Mouse (Mus musculus) myocyte (in vitro differentiated cells): Measurements from ENCODE around the gene Ankrd1. TPM values are rescaled to one million over a fixed set of nuclear protein-coding genes. Genes with fewer than 3 reads are reported as not detected.

Source experiments
- H3K27me3 ChIP-seq: one replicate; pipeline ENCODE4 v1.6.1; 2011; ENCODE audit not compliant: control insufficient read depth, insufficient read depth, insufficient read length
- H3K36me3 ChIP-seq: one replicate; pipeline ENCODE4 v1.6.1; 2011; ENCODE audit not compliant: control insufficient read depth, insufficient read depth
- H3K4me2 ChIP-seq: one replicate; pipeline ENCODE4 v1.6.1; 2011; ENCODE audit warnings: low read depth, control low read depth
- H3K4me3 ChIP-seq: one replicate; pipeline ENCODE4 v1.5.1; 2011; ENCODE audit warnings: mild to moderate bottlenecking, control low read depth, moderate library complexity
- H3K79me2 ChIP-seq: one replicate; pipeline ENCODE4 v1.6.1; 2011; ENCODE audit not compliant: control insufficient read depth, insufficient read depth
- H3ac ChIP-seq: one replicate; pipeline ENCODE4 v1.6.1; 2011; ENCODE audit not compliant: control insufficient read depth, insufficient read length
- CEBPB ChIP-seq: IDR thresholded peaks from 2 replicates; pipeline ENCODE4 v1.6.1; 2011; ENCODE audit warnings: mild to moderate bottlenecking, moderate library complexity; ENCODE audit not compliant: poor library complexity, insufficient read depth, severe bottlenecking
- E2F4 ChIP-seq: IDR thresholded peaks from one replicate; pipeline ENCODE4 v1.6.1; 2011; ENCODE audit warnings: mild to moderate bottlenecking, control low read depth, moderate library complexity; ENCODE audit not compliant: insufficient read depth
- MAX ChIP-seq: IDR thresholded peaks from one replicate; pipeline ENCODE4 v1.6.1; 2011; ENCODE audit warnings: low read depth, mild to moderate bottlenecking, control low read depth
- MYOD1 ChIP-seq, 3 experiments: IDR thresholded peaks; one replicate each; pipeline ENCODE4 v1.6.1; 2011; ENCODE audit warnings: control low read depth in 2 of 3, low read depth in 2 of 3, mild to moderate bottlenecking in 2 of 3, moderate library complexity in 1 of 3; ENCODE audit not compliant: insufficient read length in 2 of 3, control insufficient read depth in 1 of 3
- MYOG ChIP-seq, 3 experiments: IDR thresholded peaks; one replicate each; pipeline ENCODE4 v1.6.1; 2011; ENCODE audit warnings: control low read depth in 2 of 3, low read depth in 2 of 3, mild to moderate bottlenecking in 2 of 3; ENCODE audit not compliant: insufficient read length in 2 of 3, control insufficient read depth in 1 of 3, insufficient read depth in 1 of 3
- POLR2A ChIP-seq: IDR thresholded peaks from one replicate; pipeline ENCODE4 v1.6.1; 2011; ENCODE audit warnings: low read depth, mild to moderate bottlenecking, control low read depth, moderate library complexity; ENCODE audit not compliant: insufficient read length
- POLR2AphosphoS2 ChIP-seq: IDR thresholded peaks from one replicate; pipeline ENCODE4 v1.6.1; 2011; ENCODE audit warnings: low read depth, control low read depth; ENCODE audit not compliant: insufficient read length
- REST ChIP-seq: IDR thresholded peaks from one replicate; pipeline ENCODE4 v1.6.1; 2011; ENCODE audit warnings: mild to moderate bottlenecking, control low read depth, moderate library complexity; ENCODE audit not compliant: insufficient read depth, insufficient read length
- SRF ChIP-seq: IDR thresholded peaks from one replicate; pipeline ENCODE4 v1.6.1; 2011; ENCODE audit warnings: low read depth; ENCODE audit not compliant: control insufficient read depth, insufficient read length
- TCF12 ChIP-seq: IDR thresholded peaks from one replicate; pipeline ENCODE4 v1.6.1; 2011; ENCODE audit warnings: mild to moderate bottlenecking, control low read depth; ENCODE audit not compliant: poor library complexity, insufficient read depth, severe bottlenecking
- TCF3 ChIP-seq: IDR thresholded peaks from one replicate; pipeline ENCODE4 v1.6.1; 2011; ENCODE audit warnings: low read depth, control low read depth; ENCODE audit not compliant: insufficient read length
- USF1 ChIP-seq: IDR thresholded peaks from one replicate; pipeline ENCODE4 v1.6.1; 2011; ENCODE audit warnings: low read depth, mild to moderate bottlenecking, control low read depth, moderate library complexity
- polyA plus RNA-seq: library from polyadenylated mRNA; unstranded; fragments of >200 nt; fragmentation: generic; extraction: Trizol; gene quantifications from one replicate; pipeline ENCODE4 v1.2.1, GENCODE M21; 2012; ENCODE audit warnings: missing spikeins

The Ankrd1 gene
- polyA plus RNA-seq, 1 experiment: 310 TPM

DNA sequence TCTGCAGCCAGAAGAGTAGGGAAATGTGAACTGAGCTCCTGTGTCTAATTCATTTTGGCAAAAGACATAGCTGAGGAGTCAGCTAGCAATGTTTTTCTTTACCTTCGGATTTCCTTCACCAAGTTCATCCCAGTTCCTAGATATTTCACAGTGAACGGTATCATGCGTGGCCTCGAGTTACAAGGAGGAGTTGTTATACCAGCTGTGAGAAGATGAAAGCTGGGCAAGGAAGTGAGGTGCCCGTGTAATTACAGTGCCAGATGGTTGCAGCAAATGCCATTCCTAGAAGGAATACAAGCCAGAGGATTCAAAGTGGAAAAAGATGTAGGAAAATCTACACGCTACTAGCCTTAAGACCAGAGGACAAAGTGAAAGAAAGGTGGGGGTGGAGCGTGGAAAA is 21.0 kb downstream of the Ankrd1 start:
- Histone ChIP-seq H3K4me3 (no peak overlapping the region), H3K36me3 (peaks cover 44% of the 10 kb centered on the region), H3K27me3 (no peaks in the 10 kb centered on the region), H3ac (no peak overlapping the region), H3K79me2 (no peaks in the 10 kb centered on the region), H3K4me2 (no peak overlapping the region)
- TF ChIP-seq MYOG (IDR thresholded peaks at IDR 0.05; ENCODE audit: control insufficient read depth in 1 of 3, insufficient read depth in 1 of 3, insufficient read length in 2 of 3, low read depth in 2 of 3): no peak
- TF ChIP-seq USF1: no peak
- TF ChIP-seq MYOD1 (IDR thresholded peaks at IDR 0.05; ENCODE audit: control insufficient read depth in 1 of 3, insufficient read length in 2 of 3, low read depth in 2 of 3): no peak
- TF ChIP-seq SRF: no peak
- no peak for TF ChIP-seq POLR2A
- TF ChIP-seq REST: no peak
- no peak for TF ChIP-seq E2F4
- no peak for TF ChIP-seq POLR2AphosphoS2
- TF ChIP-seq MAX: no peak
- no peak for TF ChIP-seq CEBPB
- TF ChIP-seq TCF3: no peak
- TF ChIP-seq TCF12: no peak

GRCm38 (mm10) chr19:36098265-36098664 is 21.6 kb downstream of the Ankrd1 start:
- no peak for TF ChIP-seq MYOG (IDR thresholded peaks at IDR 0.05; ENCODE audit: control insufficient read depth in 1 of 3, insufficient read depth in 1 of 3, insufficient read length in 2 of 3, low read depth in 2 of 3)
- TF ChIP-seq MYOD1 (IDR thresholded peaks at IDR 0.05; ENCODE audit: control insufficient read depth in 1 of 3, insufficient read length in 2 of 3, low read depth in 2 of 3): no peak
- no peak for TF ChIP-seq E2F4
- TF ChIP-seq TCF12: no peak
- TF ChIP-seq POLR2AphosphoS2: no peak
- TF ChIP-seq REST: no peak
- no peak for TF ChIP-seq TCF3
- TF ChIP-seq USF1: no peak
- TF ChIP-seq POLR2A: no peak
- no peak for TF ChIP-seq MAX
- Histone ChIP-seq H3ac (no peak overlapping the region), H3K36me3 (peaks cover 50% of the 10 kb centered on the region)

DNA sequence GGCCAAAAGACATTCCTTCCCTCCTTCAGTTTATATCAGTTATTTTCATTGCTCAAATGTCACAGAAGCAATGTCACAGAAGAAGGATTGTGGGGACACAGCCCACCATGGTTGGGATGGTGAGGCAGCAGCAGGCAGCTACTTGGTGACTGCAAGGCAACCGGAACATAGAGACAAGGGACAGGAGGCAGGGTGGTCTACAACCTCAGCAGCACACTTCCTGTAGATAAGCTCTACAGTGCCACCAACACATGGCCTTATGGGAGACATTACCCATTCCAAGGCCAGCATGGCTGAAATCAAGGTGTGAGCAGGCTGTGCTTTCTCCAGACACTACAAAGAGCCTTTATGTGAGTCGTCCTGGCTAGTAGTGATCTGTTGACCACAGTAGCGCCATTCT is 22.7 kb downstream of the Ankrd1 start:
- no peaks in the 10 kb centered on the region for H3K27me3 ChIP-seq
- no peaks in the 10 kb centered on the region for H3K79me2 ChIP-seq
- no peak overlapping the region for H3ac ChIP-seq
- no peak overlapping the region for H3K4me3 ChIP-seq
- TF ChIP-seq E2F4 (no peak), TCF12 (no peak), CEBPB (no peak), REST (no peak), SRF (no peak), USF1 (no peak), MAX (no peak), POLR2AphosphoS2 (no peak), POLR2A (no peak), MYOG (IDR thresholded peaks at IDR 0.05; ENCODE audit: control insufficient read depth in 1 of 3, insufficient read depth in 1 of 3, insufficient read length in 2 of 3, low read depth in 2 of 3) (no peak), TCF3 (no peak), MYOD1 (IDR thresholded peaks at IDR 0.05; ENCODE audit: control insufficient read depth in 1 of 3, insufficient read length in 2 of 3, low read depth in 2 of 3) (no peak)
- H3K4me2 ChIP-seq: no peak overlapping the region
- H3K36me3 ChIP-seq: peaks cover 50% of the 10 kb centered on the region

More at GRCm38 (mm10) chr19:36098265-36098664, 21.6 kb downstream of the Ankrd1 start:
- no peak overlapping the region for H3K4me3 ChIP-seq
- H3K27me3 ChIP-seq: no peaks in the 10 kb centered on the region
- no peak overlapping the region for H3K4me2 ChIP-seq
- no peaks in the 10 kb centered on the region for H3K79me2 ChIP-seq

DNA sequence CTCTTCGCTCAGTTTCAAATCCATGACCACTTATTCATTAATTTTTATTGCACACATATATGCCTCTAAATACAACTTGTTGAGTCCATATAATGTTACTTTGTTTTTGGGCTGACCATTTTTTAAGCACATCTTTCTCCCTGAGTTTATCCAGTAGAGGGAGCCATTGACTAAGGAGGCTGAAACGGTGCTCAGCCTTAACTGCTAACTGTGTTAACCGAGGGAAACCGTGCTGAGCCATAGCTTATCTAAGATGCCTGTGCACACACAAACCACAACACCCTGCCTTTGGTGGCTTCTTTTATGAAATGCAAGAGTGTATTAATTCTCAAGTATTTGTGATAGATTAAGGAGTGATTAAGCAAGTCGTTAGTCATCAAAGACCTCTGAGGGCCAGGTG is 29.1 kb downstream of the Ankrd1 start:
- TF ChIP-seq TCF12 (no peak), MAX (no peak), REST (no peak), MYOD1 (IDR thresholded peaks at IDR 0.05; ENCODE audit: control insufficient read depth in 1 of 3, insufficient read length in 2 of 3, low read depth in 2 of 3) (no peak)
- no peak overlapping the region for H3K4me2 ChIP-seq
- no peaks in the 10 kb centered on the region for H3K27me3 ChIP-seq
- peaks cover 27% of the 10 kb centered on the region for H3K36me3 ChIP-seq
- no peak overlapping the region for H3K4me3 ChIP-seq
- H3K79me2 ChIP-seq: no peaks in the 10 kb centered on the region
- no peak overlapping the region for H3ac ChIP-seq
